Mouse (Mus musculus): ENCODE measurements around the gene Cdh10.

Cdh10 gene

GRCm38 (mm10) chr15:18952266-18952665, 133.5 kb downstream of the Cdh10 start:
- no peak for ATAC-seq (ENCODE audit: insufficient number of reproducible peaks, low FRiP score, low TSS enrichment)

GRCm38 (mm10) chr15:18975041-18975440, 156.3 kb downstream of the Cdh10 start:
- ATAC-seq (ENCODE audit: insufficient number of reproducible peaks, low FRiP score, low TSS enrichment): no peak

GRCm38 (mm10) chr15:18984891-18985290, 166.1 kb downstream of the Cdh10 start:
- no peak for ATAC-seq (ENCODE audit: insufficient number of reproducible peaks, low FRiP score, low TSS enrichment)

DNA sequence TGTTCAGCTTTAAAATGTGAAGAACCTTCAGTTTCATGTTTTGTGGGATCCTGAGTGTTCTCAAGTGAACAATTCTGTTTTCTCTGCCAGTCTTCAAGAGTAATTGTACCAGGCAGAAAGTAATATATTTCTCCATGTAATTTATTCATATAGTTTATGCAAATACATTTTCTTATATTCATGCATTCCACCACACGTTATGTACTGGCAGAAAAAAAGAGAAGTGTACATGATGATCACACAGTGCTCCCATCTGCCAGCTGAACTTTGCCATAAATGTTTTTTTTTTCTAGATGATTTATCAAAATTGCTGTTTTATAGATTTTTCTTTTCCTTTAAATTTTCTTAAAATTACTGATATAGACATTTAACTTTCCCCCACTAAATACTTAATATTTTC, 168.9 kb downstream of the Cdh10 start:
- no peak for ATAC-seq (ENCODE audit: insufficient number of reproducible peaks, low FRiP score, low TSS enrichment)

- ATAC-seq (ENCODE audit: insufficient number of reproducible peaks, low FRiP score, low TSS enrichment): no peak
These were observed 174.8 kb downstream of the Cdh10 start for GRCm38 (mm10) chr15:18993512-18993911.

- ATAC-seq (ENCODE audit: insufficient number of reproducible peaks, low FRiP score, low TSS enrichment): no peak
These were observed 175.5 kb downstream of the Cdh10 start for GRCm38 (mm10) chr15:18994294-18994693.

GRCm38 (mm10) chr15:19010829-19011228, 192.1 kb downstream of the Cdh10 start:
- no peak for ATAC-seq (ENCODE audit: insufficient number of reproducible peaks, low FRiP score, low TSS enrichment)

- ATAC-seq (ENCODE audit: insufficient number of reproducible peaks, low FRiP score, low TSS enrichment): no peak
These were observed 214.2 kb downstream of the Cdh10 start for GRCm38 (mm10) chr15:19032983-19033382.

GRCm38 (mm10) chr15:19040077-19040476, 221.3 kb downstream of the Cdh10 start:
- ATAC-seq (ENCODE audit: insufficient number of reproducible peaks, low FRiP score, low TSS enrichment): no peak; the same call in 1 of the 2 replicates
